In the genomic region with DNA sequence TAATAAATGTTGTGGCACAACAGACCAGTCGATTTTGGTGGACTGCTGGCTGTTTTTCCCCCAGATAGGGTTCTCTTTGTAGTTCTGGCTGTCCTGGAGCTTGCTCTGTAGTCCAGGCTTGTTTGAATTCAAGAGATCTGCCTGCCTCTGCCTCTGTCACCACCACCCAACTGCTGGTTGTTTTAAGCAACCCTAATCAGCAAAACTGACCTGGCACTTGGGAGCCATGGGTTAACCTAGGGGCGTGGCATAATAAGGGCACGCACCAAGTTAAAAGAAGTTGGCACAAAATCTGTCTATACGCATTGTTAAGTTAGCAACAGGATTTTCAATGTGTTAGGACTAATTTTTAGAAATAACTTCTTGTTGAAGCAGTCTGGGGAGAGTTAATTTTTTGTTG, we compare ENCODE assay signal across 8 mouse cellular contexts. TPM values are rescaled to one million over a fixed set of nuclear protein-coding genes. Genes with fewer than 3 reads are reported as not detected.
A peak's percentile ranks its signal among the peaks of the same experiment; 100 is the strongest.
DNase-seq lines count a peak whose midpoint lies in the region; ATAC-seq and TF ChIP-seq lines count a peak whose summit lies in the region.

No protein-coding gene starts in this region.

- H3K4me3 ChIP-seq in heart, embryonic 12.5 days, result peak overlapping the region; percentile 98
- H3K4me3 ChIP-seq in G1E (ENCODE audit: low read depth, low read length), result peak overlapping the region; percentile 98; the same call in 1 of the 2 replicates
- peak overlapping the region; percentile 97 for H3K4me3 ChIP-seq in hindbrain, embryonic 10.5 days
- H3K4me3 ChIP-seq in midbrain, embryonic 12.5 days, result peak overlapping the region; percentile 93

- no peak for TF ChIP-seq CTCF in G1E (IDR thresholded peaks at IDR 0.05; ENCODE audit: low read depth, low read length)

- 0 out of 2 replicates have a peak overlapping the region, but pooled peaks have one; percentile 76 for H3K9ac ChIP-seq in heart, embryonic 12.5 days
- H3K9ac ChIP-seq in midbrain, embryonic 12.5 days (replicated peaks), result 0 out of 2 replicates have a peak overlapping the region, but pooled peaks have one; percentile 70

- no peak for DNase-seq in heart, adult 8-10 months (ENCODE audit: low spot score)
- no peak for DNase-seq in G1E (ENCODE audit: low spot score)
- no peak for DNase-seq in hindbrain, embryonic 10.5 days (ENCODE audit: low spot score)
- no peak for DNase-seq in right cerebral cortex, postnatal 4 days
- no peak for DNase-seq in gastrocnemius, adult 8-10 months (ENCODE audit: low spot score in 2 of 2)
- no peak for DNase-seq in kidney, postnatal 4 days

- no peaks in the 10 kb centered on the region for H3K27me3 ChIP-seq in heart, embryonic 12.5 days (replicated peaks)
- no peaks in the 10 kb centered on the region; the same call in 1 of the 2 replicates for H3K27me3 ChIP-seq in G1E (ENCODE audit: insufficient read depth, low read length)
- H3K27me3 ChIP-seq in hindbrain, embryonic 10.5 days (ENCODE audit: insufficient read depth, poor library complexity, severe bottlenecking), result no peaks in the 10 kb centered on the region
- H3K27me3 ChIP-seq in midbrain, embryonic 12.5 days, result no peaks in the 10 kb centered on the region

- WGBS in heart, embryonic 12.5 days, result 89% methylated on average over 4 of the region's 4 CpGs
- WGBS in hindbrain, embryonic 10.5 days, result 89% methylated on average over 4 of the region's 4 CpGs
- 90% methylated on average over 4 of the region's 4 CpGs for WGBS in midbrain, embryonic 12.5 days

- H3K9me3 ChIP-seq in heart, embryonic 12.5 days (replicated peaks), result no peaks in the 10 kb centered on the region
- no peaks in the 10 kb centered on the region for H3K9me3 ChIP-seq in G1E (replicated peaks)
- H3K9me3 ChIP-seq in hindbrain, embryonic 10.5 days, result no peaks in the 10 kb centered on the region
- H3K9me3 ChIP-seq in midbrain, embryonic 12.5 days, result no peaks in the 10 kb centered on the region

- peaks cover 16% of the 10 kb centered on the region for H3K4me1 ChIP-seq in heart, embryonic 12.5 days (replicated peaks)
- H3K4me1 ChIP-seq in G1E (ENCODE audit: insufficient read depth, low read depth, low read length), result peaks cover 29% of the 10 kb centered on the region
- H3K4me1 ChIP-seq in hindbrain, embryonic 10.5 days (replicated peaks), result peaks cover 29% of the 10 kb centered on the region
- peaks cover 14% of the 10 kb centered on the region for H3K4me1 ChIP-seq in midbrain, embryonic 12.5 days

- peak overlapping the region; percentile 75; the same call in 1 of the 2 replicates for H3K27ac ChIP-seq in heart, embryonic 12.5 days (ENCODE audit: poor library complexity, severe bottlenecking)
- peak overlapping the region; percentile 100 for H3K27ac ChIP-seq in hindbrain, embryonic 10.5 days
- peak overlapping the region; percentile 90 for H3K27ac ChIP-seq in midbrain, embryonic 12.5 days (replicated peaks)

- H3K36me3 ChIP-seq in heart, embryonic 12.5 days, result 0 out of 2 replicates have a peak, but pooled peaks cover 2% of the 10 kb centered on the region
- peaks cover 15% of the 10 kb centered on the region for H3K36me3 ChIP-seq in G1E (replicated peaks)
- peaks cover 14% of the 10 kb centered on the region for H3K36me3 ChIP-seq in hindbrain, embryonic 10.5 days
- H3K36me3 ChIP-seq in midbrain, embryonic 12.5 days, result no peaks in the 10 kb centered on the region

- ATAC-seq in heart, embryonic 12.5 days (ENCODE audit: insufficient number of reproducible peaks, low FRiP score), result no peak
- ATAC-seq in G1E (ENCODE audit: extremely low read depth, insufficient number of reproducible peaks, low FRiP score, poor library complexity, severe bottlenecking), result no peak
- no peak for ATAC-seq in midbrain, embryonic 12.5 days (ENCODE audit: low FRiP score, low read depth)

- H3K4me2 ChIP-seq in heart, embryonic 12.5 days, result peak overlapping the region; percentile 88
- peak overlapping the region; percentile 53; the same call in 1 of the 2 replicates for H3K4me2 ChIP-seq in midbrain, embryonic 12.5 days (replicated peaks)

RNA-seq across cellular contexts. Expression of gene Xpo1, which starts 1.3 kb away (rescaled TPM):
- 99.7 and 109 TPM in 2 replicates for polyA plus RNA-seq in heart, embryonic 12.5 days (2016; fragmentation: Nextera tagmentation; extraction: Ambion mirVana)
- total RNA-seq in heart, adult 8-10 months (2022), result 10 to 100 TPM; 30.0 to 41.3 (median 37.9) TPM
- total RNA-seq in G1E (2014; fragmentation: Nextera tagmentation) (213 and 219 TPM in 2 replicates), G1E (2017) (281 and 334 TPM in 2 replicates)
- polyA plus RNA-seq in G1E (2012), result 31.2 and 34.3 TPM in 2 replicates
- polyA plus RNA-seq in hindbrain, embryonic 10.5 days (2016; fragmentation: Nextera tagmentation; extraction: Ambion mirVana), result 101 and 125 TPM in 2 replicates
- 155 and 164 TPM in 2 replicates for polyA plus RNA-seq in midbrain, embryonic 12.5 days (2016; fragmentation: Nextera tagmentation; extraction: Ambion mirVana)
- 10 to 100 TPM; 20.9 to 31.6 (median 24.3) TPM for total RNA-seq in gastrocnemius, adult 8-10 months (2022)

RNA-seq across cellular contexts. Expression of gene Usp34, which starts 52.1 kb away (rescaled TPM):
- polyA plus RNA-seq in heart, embryonic 12.5 days (2016; fragmentation: Nextera tagmentation; extraction: Ambion mirVana), result 19.2 and 24.3 TPM in 2 replicates
- 10 to 100 TPM; 34.8 to 41.3 (median 38.2) TPM for total RNA-seq in heart, adult 8-10 months (2022)
- 148 and 165 TPM in 2 replicates for total RNA-seq in G1E (2014; fragmentation: Nextera tagmentation)
- 52.0 and 54.8 TPM in 2 replicates for total RNA-seq in G1E (2017)
- polyA plus RNA-seq in G1E (2012), result 1.3 and 2.5 TPM in 2 replicates
- 18.6 and 21.3 TPM in 2 replicates for polyA plus RNA-seq in hindbrain, embryonic 10.5 days (2016; fragmentation: Nextera tagmentation; extraction: Ambion mirVana)
- 29.5 and 36.5 TPM in 2 replicates for polyA plus RNA-seq in midbrain, embryonic 12.5 days (2016; fragmentation: Nextera tagmentation; extraction: Ambion mirVana)
- 10 to 100 TPM; 37.3 to 53.5 (median 43.3) TPM for total RNA-seq in gastrocnemius, adult 8-10 months (2022)
